Comparison of ENCODE assay signal across 14 mouse cellular contexts in genomic region chr6:137145611-137146010, GRCm38 (mm10). TPM values are rescaled to one million over a fixed set of nuclear protein-coding genes. Genes with fewer than 3 reads are reported as not detected.
DNase-seq lines count a peak whose midpoint lies in the region; ATAC-seq and TF ChIP-seq lines count a peak whose summit lies in the region.
"Had no signal": no experiment of that assay in that cellular context is flagged by ENCODE, and none has a peak within 500 bp of the region (broad histone marks: within the 10 kb centered on the region; RNA-seq: fewer than 3 reads in every experiment).

No protein-coding gene starts in this region.

- TF ChIP-seq EP300 in liver, embryonic 14.5 days (IDR thresholded peaks at IDR 0.05; ENCODE audit: low read depth) = no peak

- H3K36me3 ChIP-seq in liver, embryonic 14.5 days (replicated peaks; ENCODE audit: control insufficient read depth, insufficient read depth, low read depth) = no peaks in the 10 kb centered on the region
- H3K36me3 ChIP-seq: embryonic facial prominence, embryonic 12.5 days; forebrain, embryonic 15.5 days; hindbrain, embryonic 13.5 days had no signal

- no peak for TF ChIP-seq CTCF in liver, embryonic 14.5 days (IDR thresholded peaks at IDR 0.05; ENCODE audit: low read depth)

- no peaks in the 10 kb centered on the region for H3K27me3 ChIP-seq in liver, embryonic 14.5 days (ENCODE audit: control insufficient read depth, insufficient read depth, low read length)
- H3K27me3 ChIP-seq: embryonic facial prominence, embryonic 12.5 days; forebrain, embryonic 15.5 days; hindbrain, embryonic 13.5 days had no signal

- no peaks in the 10 kb centered on the region for H3K9me3 ChIP-seq in liver, embryonic 14.5 days (ENCODE audit: control insufficient read depth, low read length)
- H3K9me3 ChIP-seq: embryonic facial prominence, embryonic 12.5 days; forebrain, embryonic 15.5 days; hindbrain, embryonic 13.5 days had no signal

- H3K4me1 ChIP-seq in liver, embryonic 14.5 days (replicated peaks; ENCODE audit: control insufficient read depth in 2 of 2, insufficient read depth in 2 of 2, low read length in 1 of 2) = peaks cover 0 to 6% of the 10 kb centered on the region in 2 experiments; a peak in 2 of 4 replicates

- no peak overlapping the region for H3K9ac ChIP-seq in liver, embryonic 14.5 days (replicated peaks)
- H3K9ac ChIP-seq: embryonic facial prominence, embryonic 12.5 days; forebrain, embryonic 15.5 days; hindbrain, embryonic 13.5 days had no signal

- peak; percentile 19 to 46 for DNase-seq in heart, adult 9 months (ENCODE audit: low spot score in 2 of 2)
- DNase-seq in heart, postnatal 4 days = no peak
- peak; percentile 22 for DNase-seq in lung, postnatal 10 days
- DNase-seq in lung, adult 18-20 months = no peak
- no peak for DNase-seq in liver, embryonic 14.5 days (ENCODE audit: low read depth in 3 of 3, low spot score in 3 of 3)
- DNase-seq in layer of hippocampus, postnatal 14 days (ENCODE audit: low spot score in 2 of 2) = no peak
- DNase-seq in spleen, postnatal 36 days (ENCODE audit: low spot score in 2 of 2) = no peak
- DNase-seq: cerebellum, postnatal 10 days; left cerebral cortex, postnatal 4 days had no signal

- H3K27ac ChIP-seq in liver, embryonic 14.5 days = no peak overlapping the region
- H3K27ac ChIP-seq: embryonic facial prominence, embryonic 12.5 days; forebrain, embryonic 15.5 days; hindbrain, embryonic 13.5 days had no signal

- WGBS in liver, embryonic 14.5 days (ENCODE audit: insufficient replicate concordance) = 70% methylated on average over 11 of the region's 11 CpGs

- peak; percentile 58 for ATAC-seq in liver, embryonic 14.5 days (ENCODE audit: insufficient read depth)
- no peak for ATAC-seq in inflammation-experienced regulatory T-cells, adult 6 months
- ATAC-seq: forebrain, embryonic 15.5 days had no signal

- H3K4me2 ChIP-seq in liver, embryonic 14.5 days (ENCODE audit: low read depth) = no peak overlapping the region
- H3K4me2 ChIP-seq: embryonic facial prominence, embryonic 12.5 days; forebrain, embryonic 15.5 days; hindbrain, embryonic 13.5 days had no signal

- no peak overlapping the region for H3K4me3 ChIP-seq in liver, embryonic 14.5 days (ENCODE audit: insufficient read depth in 1 of 2, low read depth in 2 of 2, low read length in 2 of 2)
- H3K4me3 ChIP-seq: embryonic facial prominence, embryonic 12.5 days; forebrain, embryonic 15.5 days; hindbrain, embryonic 13.5 days had no signal

RNA-seq across cellular contexts. Expression of gene Rerg, which starts 24.7 kb away (rescaled TPM):
- total RNA-seq in heart, postnatal 4 days (2021) = 1 to 10 TPM; 7.0 to 9.1 TPM
- 1.0 and 1.2 TPM in 2 replicates for polyA plus RNA-seq in liver, embryonic 14.5 days (2012; rRNA removed)
- 1.9 and 2.3 TPM in 2 replicates for polyA plus RNA-seq in liver, embryonic 14.5 days (2014; fragmentation: Nextera tagmentation; extraction: Ambion mirVana)
- total RNA-seq in layer of hippocampus, postnatal 14 days (2021) = 10 to 100 TPM; 42.1 to 47.8 TPM
- not detected for polyA plus RNA-seq in inflammation-experienced regulatory T-cells, adult 6 months (2017; shearing (Covaris generic))
- total RNA-seq: megakaryocyte-erythroid progenitor cell, adult 5-6 weeks had no signal

Comparison
In these comparisons a context has a peak if more than half of its experiments do, and no peak if none do; other contexts are left out.
1. DNase-seq: peak in heart, adult 9 months (2 of 2) and lung, postnatal 10 days (single experiment); none in heart, postnatal 4 days (single experiment), lung, adult 18-20 months (0 of 2), liver, embryonic 14.5 days (0 of 3), layer of hippocampus, postnatal 14 days (0 of 2) and spleen, postnatal 36 days (0 of 2).
2. RNA of gene Rerg, which starts 24.7 kb away (total RNA-seq): 42.1 to 47.8 TPM in layer of hippocampus, postnatal 14 days; 7.0 to 9.1 TPM in heart, postnatal 4 days; every median in the first group is over 4 times any median in the second.